Mouse (Mus musculus): ENCODE results near the gene Inpp5k. TPM values are rescaled to one million over a fixed set of nuclear protein-coding genes. Genes with fewer than 3 reads are reported as not detected.

The Inpp5k gene
- total and polyA plus RNA-seq, 3 experiments: 32.9 to 50.0 (median 42.3) TPM

DNA sequence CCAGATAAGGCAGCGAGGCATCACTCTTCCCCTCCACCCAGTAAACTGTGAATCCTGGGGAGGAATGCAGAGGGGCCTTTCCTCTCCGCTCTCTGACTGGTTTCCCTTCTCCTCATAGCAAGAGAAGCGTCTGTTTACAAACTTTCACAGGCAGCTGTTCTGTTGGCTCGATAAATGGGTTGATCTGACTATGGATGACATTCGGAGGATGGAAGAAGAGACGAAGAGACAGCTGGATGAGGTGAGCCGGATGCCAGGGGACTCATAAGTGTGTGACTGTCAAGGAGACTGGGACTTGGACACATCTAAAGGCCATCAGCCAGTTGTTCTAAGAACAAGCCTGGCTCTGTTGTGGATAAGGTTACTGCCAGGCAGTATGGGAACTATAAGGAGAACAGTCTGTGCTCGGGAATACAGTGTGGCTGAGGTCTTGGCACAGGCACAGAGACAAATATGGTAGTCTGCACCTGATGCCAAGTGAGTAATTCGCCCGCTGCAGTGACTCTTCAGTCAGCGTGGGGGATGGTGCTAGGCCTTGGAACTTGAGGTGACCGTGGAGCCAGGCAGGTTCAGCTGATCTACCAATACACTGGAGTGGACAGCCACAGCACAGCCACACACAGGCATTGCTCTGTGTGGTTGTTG lies 10.5 kb upstream of the Inpp5k start:
- peak; percentile 90 for DNase-seq

DNA sequence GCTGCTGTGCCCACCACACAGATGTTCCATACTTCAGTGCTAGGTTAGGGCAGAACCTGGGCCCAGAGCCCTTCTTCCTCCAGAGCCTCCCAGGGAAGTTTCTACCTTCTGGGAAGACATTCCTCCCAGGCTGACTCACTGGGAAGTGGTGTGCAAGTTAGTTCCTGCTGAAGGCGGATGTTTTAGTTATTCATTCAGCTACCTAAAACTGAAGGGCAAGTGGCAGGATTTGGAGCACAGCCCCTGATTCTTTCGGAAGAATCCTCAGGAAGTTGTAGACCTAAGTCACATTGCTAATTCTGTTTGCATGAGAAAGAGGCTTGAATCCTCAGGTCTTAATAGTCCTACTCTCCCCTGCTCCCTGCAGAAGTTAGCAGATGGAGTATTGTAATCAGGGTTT lies 9.4 kb upstream of the Inpp5k start:
- DNase-seq: no peak

- no peak for DNase-seq
Measured at GRCm38 (mm10) chr11:75622588-75623329, 8.0 kb upstream of the Inpp5k start.

DNA sequence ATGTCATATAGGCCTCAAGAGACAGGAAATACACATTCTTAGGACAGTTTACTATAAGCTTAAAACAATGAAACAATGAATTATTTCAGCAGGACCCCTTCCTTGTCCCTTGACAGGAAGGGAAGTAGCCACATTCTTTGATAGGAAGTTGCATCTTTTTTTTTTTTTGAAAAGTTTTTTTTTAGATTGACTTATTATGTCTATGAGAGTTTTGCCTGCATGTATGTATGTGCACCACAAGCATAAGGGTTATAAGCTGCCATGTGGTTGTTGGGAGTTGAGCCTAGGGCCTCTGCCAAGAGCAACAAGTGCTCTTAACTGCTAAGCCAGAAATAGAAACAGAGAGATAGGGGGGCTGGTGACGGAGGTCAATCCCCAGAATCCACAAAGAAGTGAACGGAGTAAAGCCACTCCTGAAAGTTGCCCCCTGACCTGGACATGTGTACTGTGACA lies 6.7 kb upstream of the Inpp5k start:
- DNase-seq: no peak

- peak; percentile 78 for DNase-seq
Measured at GRCm38 (mm10) chr11:75625820-75626219, 5.0 kb upstream of the Inpp5k start.

DNA sequence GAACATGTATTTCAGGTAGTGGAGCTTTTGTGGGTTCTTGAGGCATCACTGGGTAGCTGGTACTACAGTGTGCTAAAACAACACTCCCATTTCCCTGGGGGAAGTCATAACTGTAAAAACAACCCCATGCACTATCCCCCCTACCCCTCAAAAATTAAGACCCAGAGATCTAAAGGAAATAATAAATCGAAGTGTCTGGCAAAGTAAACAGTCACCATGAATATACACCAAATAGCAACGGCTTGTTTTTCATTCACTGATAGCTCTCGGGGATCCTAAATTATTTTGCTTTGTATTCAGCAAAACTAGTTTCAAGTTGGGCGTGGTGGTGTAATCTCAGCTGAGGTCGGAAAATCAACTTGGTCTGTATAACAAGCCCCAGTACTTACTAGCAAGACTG lies 690 bp upstream of the Inpp5k start:
- DNase-seq: no peak

DNA sequence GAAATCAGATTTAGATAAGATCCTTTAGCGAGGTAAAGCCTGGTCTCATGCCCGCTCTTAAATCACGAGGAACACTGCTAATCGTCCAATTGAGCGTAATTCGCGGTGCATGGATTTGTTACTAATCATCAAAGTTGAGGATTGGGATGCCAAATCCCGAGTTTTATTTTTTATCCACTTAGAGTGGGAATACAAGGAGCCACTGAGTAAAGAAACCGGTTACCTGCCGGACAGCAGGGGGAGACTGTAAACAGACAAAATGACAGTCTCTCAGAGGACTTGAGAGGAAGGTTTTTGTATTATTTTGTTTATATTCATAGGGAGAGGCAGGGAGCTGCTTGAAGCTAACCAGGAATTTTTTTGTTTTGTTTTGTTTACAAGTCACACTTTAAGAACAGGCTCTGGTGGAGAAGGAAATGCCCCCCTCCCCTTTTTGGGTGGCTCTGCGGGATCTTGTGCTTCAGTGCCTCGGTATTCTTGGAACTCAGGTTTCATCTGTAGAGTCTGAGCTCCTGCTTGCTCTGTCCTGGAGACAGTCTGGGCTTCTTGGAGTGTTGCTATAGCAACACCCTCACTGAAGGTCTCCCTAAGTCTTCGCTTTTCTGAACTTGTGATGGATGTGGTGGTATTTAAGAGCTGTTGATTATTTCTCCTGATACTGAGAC lies 905 bp downstream of the Inpp5k start:
- DNase-seq: no peak

DNA sequence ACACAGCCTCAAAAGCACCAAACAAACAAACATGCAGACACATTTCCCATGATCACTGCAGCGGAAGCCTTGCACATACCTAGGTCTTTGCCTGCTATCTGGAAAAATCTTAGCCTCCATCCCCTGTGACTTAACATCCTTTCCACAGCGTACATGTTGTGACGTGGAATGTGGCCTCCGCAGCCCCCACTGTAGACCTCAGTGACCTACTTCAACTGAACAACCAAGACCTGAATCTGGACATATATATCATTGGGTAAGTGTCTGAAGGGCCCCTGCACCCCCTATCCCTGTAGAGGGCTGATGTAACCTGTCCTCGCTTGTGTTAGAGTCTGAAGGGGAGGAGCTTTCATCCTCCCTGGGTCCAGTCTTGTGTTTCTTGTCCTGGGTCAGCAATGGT lies 2.1 kb downstream of the Inpp5k start:
- no peak for DNase-seq

- no peak for DNase-seq
Measured at GRCm38 (mm10) chr11:75634801-75635200, 4.0 kb downstream of the Inpp5k start.

- DNase-seq: no peak
Measured at GRCm38 (mm10) chr11:75635315-75635714, 4.5 kb downstream of the Inpp5k start.

DNA sequence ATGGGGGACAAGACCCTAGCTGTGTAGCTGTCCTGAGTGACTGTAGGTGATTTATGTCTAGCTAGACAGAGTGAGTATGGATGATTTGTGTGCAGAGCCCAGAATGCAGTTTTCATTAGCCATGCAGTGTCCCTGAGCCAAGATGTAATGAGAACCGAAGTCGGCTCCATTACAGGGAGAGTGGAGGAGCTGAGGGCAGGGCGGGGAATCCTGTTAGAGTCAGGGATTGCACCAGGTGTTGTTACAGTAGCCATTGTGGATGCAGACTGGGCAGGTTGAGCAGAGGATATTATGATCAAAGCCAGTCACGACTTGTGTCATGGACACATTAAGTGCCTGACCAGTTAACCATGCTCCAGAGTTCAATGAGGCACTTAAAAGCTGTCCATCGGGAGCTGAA lies 12.5 kb downstream of the Inpp5k start:
- DNase-seq: no peak

- DNase-seq: no peak
Measured at GRCm38 (mm10) chr11:75644684-75645083, 13.9 kb downstream of the Inpp5k start.

- no peak for DNase-seq
Measured at GRCm38 (mm10) chr11:75647681-75648211, 17.0 kb downstream of the Inpp5k start.

- peak; percentile 64 for DNase-seq
Measured at GRCm38 (mm10) chr11:75649155-75649561, 18.4 kb downstream of the Inpp5k start.

GRCm38 (mm10) chr11:75650311-75650710 lies 19.5 kb downstream of the Inpp5k start, which contains the start of gene Myo1c:
Myo1c (plus strand) TSS chr11:75650504.
- DNase-seq: peak; percentile 59

- no peak for DNase-seq
Measured at GRCm38 (mm10) chr11:75650958-75651425, 20.2 kb downstream of the Inpp5k start.

DNA sequence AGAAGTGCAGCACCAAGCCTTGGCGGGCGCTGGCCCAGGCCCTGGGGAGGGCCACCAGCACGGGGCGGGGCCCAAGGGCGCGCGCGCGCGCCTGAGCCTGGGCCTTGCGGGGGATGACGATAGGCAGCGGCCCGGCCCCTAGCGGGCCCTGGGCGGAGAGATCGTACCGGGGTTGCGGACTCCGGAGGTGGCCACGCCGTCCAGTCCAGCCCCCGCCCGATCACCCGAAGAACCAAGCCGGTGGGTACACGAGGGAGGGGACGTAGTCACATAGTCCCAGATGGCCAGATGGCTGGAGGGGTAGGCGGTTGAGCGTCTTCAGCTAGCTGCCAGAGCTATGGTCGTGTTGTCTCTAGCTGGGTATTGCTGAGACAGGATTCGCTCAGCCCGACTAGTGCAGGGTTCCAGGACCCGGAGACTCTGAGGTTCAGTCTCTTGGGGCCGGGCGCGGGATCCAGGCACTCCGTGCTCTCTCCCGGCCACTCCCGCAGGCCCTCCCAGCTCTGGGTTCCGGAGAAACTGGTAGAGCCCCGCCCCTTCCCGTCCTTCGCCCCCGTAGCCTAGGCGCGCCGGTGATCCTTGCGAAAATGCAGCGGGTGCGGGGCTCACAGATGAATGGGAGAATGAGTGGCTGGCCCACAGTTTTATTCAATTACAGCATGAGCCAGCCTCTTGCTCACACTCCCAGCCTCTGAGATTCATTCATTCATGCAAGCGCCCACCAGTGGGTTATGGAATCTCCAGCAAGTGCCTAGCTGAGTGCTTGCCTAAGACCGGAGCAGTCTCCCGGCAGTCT lies 20.8 kb downstream of the Inpp5k start:
- DNase-seq: peak; percentile 93

GRCm38 (mm10) chr11:75652222-75652941 lies 21.6 kb downstream of the Inpp5k start:
- DNase-seq: no peak

DNA sequence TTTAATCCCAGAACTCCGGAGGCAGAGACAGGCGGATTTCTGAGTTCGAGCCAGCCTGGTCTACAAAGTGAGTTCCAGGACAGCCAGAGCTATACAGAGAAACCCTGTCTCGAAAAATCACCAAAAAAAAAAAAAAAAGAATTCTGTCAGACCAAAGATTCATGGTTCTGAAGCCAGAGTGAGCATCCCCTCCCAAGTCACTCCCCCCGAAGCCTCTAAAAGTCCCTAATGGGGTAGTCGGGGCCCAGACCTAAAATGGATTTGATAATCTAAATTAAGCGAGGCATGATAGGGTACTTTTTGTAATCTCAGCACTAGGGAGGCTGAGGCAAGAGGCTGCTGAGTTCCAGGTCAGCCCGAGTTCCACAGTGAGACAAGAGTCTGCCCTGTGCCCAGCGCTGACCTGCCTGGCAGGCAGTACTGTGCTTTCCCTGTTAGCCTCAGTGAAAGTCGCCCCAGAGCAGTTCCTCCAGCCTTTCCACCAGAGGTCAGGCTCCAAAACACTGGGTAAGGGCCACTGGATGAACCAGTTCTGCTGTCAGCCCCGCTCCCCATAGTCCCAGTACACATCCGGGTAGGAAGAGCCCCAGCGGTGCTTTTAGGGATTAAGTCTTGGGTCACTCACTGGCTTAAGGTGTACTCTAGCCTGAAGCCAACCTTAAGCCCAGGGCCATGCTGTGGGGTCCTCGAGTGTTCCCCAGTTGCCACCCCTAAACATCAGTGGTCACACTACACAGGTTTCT lies 22.3 kb downstream of the Inpp5k start:
- peak; percentile 40 for DNase-seq

GRCm38 (mm10) chr11:75653781-75654470 lies 23.1 kb downstream of the Inpp5k start:
- DNase-seq: peak; percentile 90
